Mouse (Mus musculus): ENCODE data around the gene Pam. TPM values are rescaled to one million over a fixed set of nuclear protein-coding genes. Genes with fewer than 3 reads are reported as not detected.

Pam gene
- polyA plus RNA-seq, 1 experiment: 14.5 TPM

- H3K4me1 ChIP-seq (ENCODE audit: control insufficient read depth, insufficient read depth, low read length): no peaks in the 10 kb centered on the region
- 74% methylated on average over 5 of the region's 5 CpGs for WGBS
These were observed 185.9 kb downstream of the Pam start for GRCm38 (mm10) chr1:97909561-97909960.

GRCm38 (mm10) chr1:97908736-97909135 lies 186.7 kb downstream of the Pam start:
- Histone ChIP-seq H3K4me1 (ENCODE audit: control insufficient read depth, insufficient read depth, low read length) (no peaks in the 10 kb centered on the region), H3K27ac (ENCODE audit: control insufficient read depth, insufficient read depth, low read depth, low read length, poor library complexity) (no peak overlapping the region), H3K4me3 (replicated peaks; ENCODE audit: control insufficient read depth, low read depth, low read length) (no peak overlapping the region)
- TF ChIP-seq CTCF (IDR thresholded peaks at IDR 0.05; ENCODE audit: control insufficient read depth, insufficient read depth, low read length): no peak
- no peak for TF ChIP-seq POLR2A (IDR thresholded peaks at IDR 0.05; ENCODE audit: borderline replicate concordance, control insufficient read depth, low read depth, low read length)
- 84% methylated on average over 4 of the region's 4 CpGs for WGBS

More at GRCm38 (mm10) chr1:97909561-97909960, 185.9 kb downstream of the Pam start:
- Histone ChIP-seq H3K27ac (ENCODE audit: control insufficient read depth, insufficient read depth, low read depth, low read length, poor library complexity) (no peak overlapping the region), H3K4me3 (replicated peaks; ENCODE audit: control insufficient read depth, low read depth, low read length) (no peak overlapping the region)
- TF ChIP-seq CTCF (IDR thresholded peaks at IDR 0.05; ENCODE audit: control insufficient read depth, insufficient read depth, low read length) (no peak), POLR2A (IDR thresholded peaks at IDR 0.05; ENCODE audit: borderline replicate concordance, control insufficient read depth, low read depth, low read length) (no peak)

- no peak overlapping the region for H3K27ac ChIP-seq (ENCODE audit: control insufficient read depth, insufficient read depth, low read depth, low read length, poor library complexity)
- H3K4me1 ChIP-seq (ENCODE audit: control insufficient read depth, insufficient read depth, low read length): no peaks in the 10 kb centered on the region
- H3K4me3 ChIP-seq (replicated peaks; ENCODE audit: control insufficient read depth, low read depth, low read length): no peak overlapping the region
- 87% methylated on average over 7 of the region's 7 CpGs for WGBS
- TF ChIP-seq POLR2A (IDR thresholded peaks at IDR 0.05; ENCODE audit: borderline replicate concordance, control insufficient read depth, low read depth, low read length): no peak
- no peak for TF ChIP-seq CTCF (IDR thresholded peaks at IDR 0.05; ENCODE audit: control insufficient read depth, insufficient read depth, low read length)
These were observed 191.5 kb downstream of the Pam start for GRCm38 (mm10) chr1:97903912-97904460.

GRCm38 (mm10) chr1:97902830-97903229 lies 192.6 kb downstream of the Pam start:
- no peak overlapping the region for H3K4me3 ChIP-seq (replicated peaks; ENCODE audit: control insufficient read depth, low read depth, low read length)
- H3K4me1 ChIP-seq (ENCODE audit: control insufficient read depth, insufficient read depth, low read length): no peaks in the 10 kb centered on the region
- TF ChIP-seq POLR2A (IDR thresholded peaks at IDR 0.05; ENCODE audit: borderline replicate concordance, control insufficient read depth, low read depth, low read length) (no peak), CTCF (IDR thresholded peaks at IDR 0.05; ENCODE audit: control insufficient read depth, insufficient read depth, low read length) (no peak)
- no peak overlapping the region for H3K27ac ChIP-seq (ENCODE audit: control insufficient read depth, insufficient read depth, low read depth, low read length, poor library complexity)
- WGBS: 85% methylated on average over 7 of the region's 7 CpGs

- TF ChIP-seq CTCF (IDR thresholded peaks at IDR 0.05; ENCODE audit: control insufficient read depth, insufficient read depth, low read length): no peak
- no peak for TF ChIP-seq POLR2A (IDR thresholded peaks at IDR 0.05; ENCODE audit: borderline replicate concordance, control insufficient read depth, low read depth, low read length)
- Histone ChIP-seq H3K4me3 (replicated peaks; ENCODE audit: control insufficient read depth, low read depth, low read length) (no peak overlapping the region), H3K4me1 (ENCODE audit: control insufficient read depth, insufficient read depth, low read length) (no peaks in the 10 kb centered on the region), H3K27ac (ENCODE audit: control insufficient read depth, insufficient read depth, low read depth, low read length, poor library complexity) (no peak overlapping the region)
- WGBS: 88% methylated on average over 7 of the region's 7 CpGs
These were observed 194.8 kb downstream of the Pam start for GRCm38 (mm10) chr1:97900559-97901153.

- no peak overlapping the region for H3K27ac ChIP-seq (ENCODE audit: control insufficient read depth, insufficient read depth, low read depth, low read length, poor library complexity)
- H3K4me3 ChIP-seq (replicated peaks; ENCODE audit: control insufficient read depth, low read depth, low read length): no peak overlapping the region
- TF ChIP-seq POLR2A (IDR thresholded peaks at IDR 0.05; ENCODE audit: borderline replicate concordance, control insufficient read depth, low read depth, low read length): no peak
- no peak for TF ChIP-seq CTCF (IDR thresholded peaks at IDR 0.05; ENCODE audit: control insufficient read depth, insufficient read depth, low read length)
- 88% methylated on average over 9 of the region's 9 CpGs for WGBS
- H3K4me1 ChIP-seq (ENCODE audit: control insufficient read depth, insufficient read depth, low read length): no peaks in the 10 kb centered on the region
These were observed 207.9 kb downstream of the Pam start for GRCm38 (mm10) chr1:97887511-97887910.

- Histone ChIP-seq H3K4me1 (ENCODE audit: control insufficient read depth, insufficient read depth, low read length) (no peaks in the 10 kb centered on the region), H3K27ac (ENCODE audit: control insufficient read depth, insufficient read depth, low read depth, low read length, poor library complexity) (no peak overlapping the region), H3K4me3 (replicated peaks; ENCODE audit: control insufficient read depth, low read depth, low read length) (no peak overlapping the region)
- TF ChIP-seq CTCF (IDR thresholded peaks at IDR 0.05; ENCODE audit: control insufficient read depth, insufficient read depth, low read length) (no peak), POLR2A (IDR thresholded peaks at IDR 0.05; ENCODE audit: borderline replicate concordance, control insufficient read depth, low read depth, low read length) (no peak)
- 88% methylated on average over 7 of the region's 7 CpGs for WGBS
These were observed 211.9 kb downstream of the Pam start for GRCm38 (mm10) chr1:97883498-97883897.

- TF ChIP-seq POLR2A (IDR thresholded peaks at IDR 0.05; ENCODE audit: borderline replicate concordance, control insufficient read depth, low read depth, low read length) (no peak), CTCF (IDR thresholded peaks at IDR 0.05; ENCODE audit: control insufficient read depth, insufficient read depth, low read length) (no peak)
- H3K27ac ChIP-seq (ENCODE audit: control insufficient read depth, insufficient read depth, low read depth, low read length, poor library complexity): no peak overlapping the region
- H3K4me3 ChIP-seq (replicated peaks; ENCODE audit: control insufficient read depth, low read depth, low read length): no peak overlapping the region
- no peaks in the 10 kb centered on the region for H3K4me1 ChIP-seq (ENCODE audit: control insufficient read depth, insufficient read depth, low read length)
These were observed 218.4 kb downstream of the Pam start for GRCm38 (mm10) chr1:97877037-97877436.
